Mouse (Mus musculus) myocyte (in vitro differentiated cells): ENCODE measurements around the gene Camta1.

ENCODE experiments used
- CEBPB ChIP-seq: IDR thresholded peaks from 2 replicates; pipeline ENCODE4 v1.6.1; 2011; ENCODE audit warnings: mild to moderate bottlenecking, moderate library complexity; ENCODE audit not compliant: poor library complexity, insufficient read depth, severe bottlenecking
- E2F4 ChIP-seq: IDR thresholded peaks from one replicate; pipeline ENCODE4 v1.6.1; 2011; ENCODE audit warnings: mild to moderate bottlenecking, control low read depth, moderate library complexity; ENCODE audit not compliant: insufficient read depth
- MAX ChIP-seq: IDR thresholded peaks from one replicate; pipeline ENCODE4 v1.6.1; 2011; ENCODE audit warnings: low read depth, mild to moderate bottlenecking, control low read depth
- MYOD1 ChIP-seq, 3 experiments: IDR thresholded peaks; one replicate each; pipeline ENCODE4 v1.6.1; 2011; ENCODE audit warnings: control low read depth in 2 of 3, low read depth in 2 of 3, mild to moderate bottlenecking in 2 of 3, moderate library complexity in 1 of 3; ENCODE audit not compliant: insufficient read length in 2 of 3, control insufficient read depth in 1 of 3
- MYOG ChIP-seq, 3 experiments: IDR thresholded peaks; one replicate each; pipeline ENCODE4 v1.6.1; 2011; ENCODE audit warnings: control low read depth in 2 of 3, low read depth in 2 of 3, mild to moderate bottlenecking in 2 of 3; ENCODE audit not compliant: insufficient read length in 2 of 3, control insufficient read depth in 1 of 3, insufficient read depth in 1 of 3
- POLR2A ChIP-seq: IDR thresholded peaks from one replicate; pipeline ENCODE4 v1.6.1; 2011; ENCODE audit warnings: low read depth, mild to moderate bottlenecking, control low read depth, moderate library complexity; ENCODE audit not compliant: insufficient read length
- POLR2AphosphoS2 ChIP-seq: IDR thresholded peaks from one replicate; pipeline ENCODE4 v1.6.1; 2011; ENCODE audit warnings: low read depth, control low read depth; ENCODE audit not compliant: insufficient read length
- REST ChIP-seq: IDR thresholded peaks from one replicate; pipeline ENCODE4 v1.6.1; 2011; ENCODE audit warnings: mild to moderate bottlenecking, control low read depth, moderate library complexity; ENCODE audit not compliant: insufficient read depth, insufficient read length
- TCF12 ChIP-seq: IDR thresholded peaks from one replicate; pipeline ENCODE4 v1.6.1; 2011; ENCODE audit warnings: mild to moderate bottlenecking, control low read depth; ENCODE audit not compliant: poor library complexity, insufficient read depth, severe bottlenecking
- TCF3 ChIP-seq: IDR thresholded peaks from one replicate; pipeline ENCODE4 v1.6.1; 2011; ENCODE audit warnings: low read depth, control low read depth; ENCODE audit not compliant: insufficient read length
- USF1 ChIP-seq: IDR thresholded peaks from one replicate; pipeline ENCODE4 v1.6.1; 2011; ENCODE audit warnings: low read depth, mild to moderate bottlenecking, control low read depth, moderate library complexity

DNA sequence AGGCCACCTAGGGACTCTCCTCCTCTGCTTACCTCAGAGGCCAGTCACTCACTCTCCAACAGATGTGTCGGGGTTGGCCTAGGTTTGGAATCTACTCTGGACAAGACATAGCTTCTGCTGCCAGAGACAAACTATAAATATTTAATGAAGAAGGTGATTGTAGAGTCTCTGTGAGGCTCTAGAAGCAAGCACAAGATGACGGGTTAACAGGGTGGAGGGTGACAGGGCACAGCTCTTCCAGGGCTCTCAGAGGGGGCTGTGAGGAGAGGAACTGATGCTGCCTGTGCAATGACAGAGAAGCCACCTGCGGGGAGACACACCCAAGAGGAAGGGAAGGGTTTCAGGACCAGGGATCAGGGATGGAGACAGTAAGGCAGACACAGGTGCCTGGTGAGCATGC is 682.0 kb downstream of the Camta1 start:
- TF ChIP-seq POLR2AphosphoS2 (no peak), CEBPB (no peak), MAX (no peak), POLR2A (no peak), E2F4 (no peak), MYOG (IDR thresholded peaks at IDR 0.05; ENCODE audit: control insufficient read depth in 1 of 3, insufficient read depth in 1 of 3, insufficient read length in 2 of 3, low read depth in 2 of 3) (no peak), TCF12 (no peak), USF1 (no peak), TCF3 (no peak), REST (no peak), MYOD1 (IDR thresholded peaks at IDR 0.05; ENCODE audit: control insufficient read depth in 1 of 3, insufficient read length in 2 of 3, low read depth in 2 of 3) (no peak)
